Mouse (Mus musculus) heart, adult 2 months (tissue): ENCODE measurements at regions not wholly inside any gene's neighbourhood (a gene's known extent, or its start where the extent isn't known, plus 50 kb on each side); places are given as distances from the start of the nearest gene placed in this dataset.
A peak's percentile ranks its signal among the peaks of the same experiment; 100 is the strongest.

ENCODE experiments used
- DNase-seq, 2 experiments: peaks; one replicate each; pipeline ENCODE4 v3.0.0; 2021
- H3K27ac ChIP-seq: fragments of 200-600 bp; 2 replicates; pipeline ENCODE4 v1.8.1; 2022
- H3K27me3 ChIP-seq: fragments of 200-500 bp; 2 replicates; pipeline ENCODE4 v1.6.1; 2012; ENCODE audit warnings: mild to moderate bottlenecking, low read length, inconsistent platforms, mixed read lengths; ENCODE audit not compliant: control insufficient read depth, insufficient read depth
- H3K36me3 ChIP-seq: fragments of 200-500 bp; 2 replicates; pipeline ENCODE4 v1.6.1; 2012; ENCODE audit warnings: low read length, inconsistent platforms; ENCODE audit not compliant: control insufficient read depth, insufficient read depth
- H3K4me1 ChIP-seq: fragments of 200-500 bp; 2 replicates; pipeline ENCODE4 v1.6.1; 2011; ENCODE audit warnings: low read length; ENCODE audit not compliant: control insufficient read depth, insufficient read depth
- H3K4me3 ChIP-seq: fragments of 200-600 bp; 2 replicates; pipeline ENCODE4 v1.8.1; 2022
- H3K79me2 ChIP-seq: fragments of 200-500 bp; replicated peaks from 2 replicates; pipeline ENCODE4 v1.6.1; 2012; ENCODE audit warnings: mild to moderate bottlenecking, inconsistent platforms, low read length, moderate library complexity, mixed read lengths; ENCODE audit not compliant: control insufficient read depth, insufficient read depth
- H3K9ac ChIP-seq: fragments of 200-500 bp; 2 replicates; pipeline ENCODE4 v1.6.1; 2012; ENCODE audit warnings: low read depth, mild to moderate bottlenecking, control low read depth, inconsistent platforms, low read length, mixed read lengths
- CTCF ChIP-seq: fragments of 200-600 bp; IDR thresholded peaks from 2 replicates; pipeline ENCODE4 v1.8.1; 2022; ENCODE audit warnings: antibody characterized with exemption, mild to moderate bottlenecking, moderate library complexity
- EP300 ChIP-seq: fragments of 200-500 bp; IDR thresholded peaks from 2 replicates; pipeline ENCODE4 v1.6.1; 2011; ENCODE audit warnings: low read depth, low read length, control low read depth; ENCODE audit not compliant: insufficient read depth
- POLR2A ChIP-seq: fragments of 200-500 bp; IDR thresholded peaks from 2 replicates; pipeline ENCODE4 v1.6.1; 2011; ENCODE audit warnings: mild to moderate bottlenecking, low read depth, low read length, control low read depth; ENCODE audit not compliant: insufficient read depth
- WGBS: fragments of 180-500 bp; shearing (Covaris S2); methylation state at CpG from one replicate; pipeline ENCODE4 v1.1.7; 2018; 5-methylcytosine and 5-hydroxymethylcytosine counted together
- intact Hi-C: fragments of 180-260 bp; cut with DNase I; formaldehyde crosslinking; loops from one replicate; pipeline ENCODE4 v1.15.1; 2025

GRCm38 (mm10) chr13:111096071-111096470, 158.7 kb upstream of the Actbl2 start:
- Histone ChIP-seq H3K79me2 (no peaks in the 10 kb centered on the region), H3K9ac (no peak overlapping the region), H3K36me3 (no peaks in the 10 kb centered on the region), H3K4me3 (no peak overlapping the region), H3K27me3 (no peaks in the 10 kb centered on the region), H3K27ac (no peak overlapping the region), H3K4me1 (no peaks in the 10 kb centered on the region; the same call in 1 of the 2 replicates)
- WGBS, result 91% methylated on average over 5 of the region's 5 CpGs
- DNase-seq, result no peak
- no peak for TF ChIP-seq POLR2A
- TF ChIP-seq EP300, result no peak
- no peak for TF ChIP-seq CTCF
- intact Hi-C loops, result no loop called here

GRCm38 (mm10) chr13:111097336-111097735, 157.5 kb upstream of the Actbl2 start:
- Histone ChIP-seq H3K27ac (peak overlapping the region; percentile 59), H3K36me3 (no peaks in the 10 kb centered on the region), H3K4me3 (no peak overlapping the region), H3K27me3 (no peaks in the 10 kb centered on the region), H3K79me2 (no peaks in the 10 kb centered on the region), H3K9ac (no peak overlapping the region), H3K4me1 (no peaks in the 10 kb centered on the region; the same call in 1 of the 2 replicates)
- peak in 1 of 2 experiments; percentile 8 for DNase-seq
- no peak for TF ChIP-seq CTCF
- no peak for TF ChIP-seq POLR2A
- no peak for TF ChIP-seq EP300
- intact Hi-C loops, result no loop called here
- WGBS, result 65% methylated on average over 4 of the region's 4 CpGs

GRCm38 (mm10) chr13:111098738-111099137, 156.1 kb upstream of the Actbl2 start:
- peak overlapping the region; percentile 38; the same call in 1 of the 2 replicates for H3K27ac ChIP-seq
- H3K36me3 ChIP-seq, result no peaks in the 10 kb centered on the region
- TF ChIP-seq POLR2A, result no peak
- TF ChIP-seq EP300, result no peak
- TF ChIP-seq CTCF, result no peak
- no peaks in the 10 kb centered on the region for H3K79me2 ChIP-seq
- no peak overlapping the region for H3K4me3 ChIP-seq
- DNase-seq, result no peak
- intact Hi-C loops, result no loop called here
- WGBS, result 91% methylated on average over 2 of the region's 2 CpGs
- no peaks in the 10 kb centered on the region for H3K27me3 ChIP-seq
- H3K4me1 ChIP-seq, result no peaks in the 10 kb centered on the region; the same call in 1 of the 2 replicates
- H3K9ac ChIP-seq, result no peak overlapping the region

- TF ChIP-seq EP300, result 0 out of 2 replicates have a peak, but pooled peaks have one; percentile 14
- no peak for TF ChIP-seq POLR2A
- Histone ChIP-seq H3K9ac (no peak overlapping the region), H3K4me1 (no peaks in the 10 kb centered on the region; the same call in 1 of the 2 replicates), H3K79me2 (no peaks in the 10 kb centered on the region), H3K27ac (peak overlapping the region; percentile 38; the same call in 1 of the 2 replicates), H3K36me3 (no peaks in the 10 kb centered on the region), H3K4me3 (no peak overlapping the region), H3K27me3 (no peaks in the 10 kb centered on the region)
- 55% methylated on average over 6 of the region's 6 CpGs for WGBS
- DNase-seq, result peak; percentile 32 to 40
- intact Hi-C loops, result no loop called here
These were observed 155.6 kb upstream of the Actbl2 start for GRCm38 (mm10) chr13:111099252-111099651.

GRCm38 (mm10) chr13:111100448-111100847, 154.4 kb upstream of the Actbl2 start:
- intact Hi-C loops, result no loop called here
- no peak overlapping the region for H3K9ac ChIP-seq

GRCm38 (mm10) chr13:111104567-111105219, 150.1 kb upstream of the Actbl2 start:
- Histone ChIP-seq H3K27ac (no peak overlapping the region), H3K27me3 (no peaks in the 10 kb centered on the region), H3K79me2 (no peaks in the 10 kb centered on the region), H3K9ac (no peak overlapping the region), H3K4me3 (no peak overlapping the region), H3K36me3 (no peaks in the 10 kb centered on the region), H3K4me1 (no peaks in the 10 kb centered on the region)
- DNase-seq, result no peak
- TF ChIP-seq CTCF (no peak), EP300 (no peak), POLR2A (no peak)
- whole genome bisulfite sequencing, result 88% methylated on average over 4 of the region's 4 CpGs
- intact Hi-C loops, result no loop called here

More at GRCm38 (mm10) chr13:111100448-111100847, 154.4 kb upstream of the Actbl2 start:
- H3K36me3 ChIP-seq, result no peaks in the 10 kb centered on the region
- 74% methylated on average over 1 of the region's 1 CpGs for WGBS
- H3K4me3 ChIP-seq, result no peak overlapping the region
- H3K27me3 ChIP-seq, result no peaks in the 10 kb centered on the region
- no peaks in the 10 kb centered on the region; the same call in 1 of the 2 replicates for H3K4me1 ChIP-seq
- H3K79me2 ChIP-seq, result no peaks in the 10 kb centered on the region
- no peak for TF ChIP-seq POLR2A
- no peak for TF ChIP-seq EP300
- TF ChIP-seq CTCF, result no peak
- no peak for DNase-seq
- no peak overlapping the region for H3K27ac ChIP-seq
